Mouse (Mus musculus) thymus, adult 2 months (tissue): ENCODE measurements at regions not wholly inside any gene's neighbourhood (a gene's known extent, or its start where the extent isn't known, plus 50 kb on each side); places are given as distances from the start of the nearest gene placed in this dataset.

Experiments used
- CTCF ChIP-seq: fragments of 200-500 bp; IDR thresholded peaks from 2 replicates; pipeline ENCODE4 v1.5.1; 2012; ENCODE audit warnings: mild to moderate bottlenecking, control low read depth, low read length, moderate library complexity, borderline replicate concordance; ENCODE audit not compliant: control insufficient read depth, poor library complexity, insufficient read depth; ENCODE audit errors: extremely low read depth
- POLR2A ChIP-seq: fragments of 200-500 bp; IDR thresholded peaks from 2 replicates; pipeline ENCODE4 v1.6.1; 2012; ENCODE audit warnings: mild to moderate bottlenecking, low read length, control low read depth, moderate library complexity; ENCODE audit not compliant: control insufficient read depth, poor library complexity, insufficient read depth; ENCODE audit errors: extremely low read depth

DNA sequence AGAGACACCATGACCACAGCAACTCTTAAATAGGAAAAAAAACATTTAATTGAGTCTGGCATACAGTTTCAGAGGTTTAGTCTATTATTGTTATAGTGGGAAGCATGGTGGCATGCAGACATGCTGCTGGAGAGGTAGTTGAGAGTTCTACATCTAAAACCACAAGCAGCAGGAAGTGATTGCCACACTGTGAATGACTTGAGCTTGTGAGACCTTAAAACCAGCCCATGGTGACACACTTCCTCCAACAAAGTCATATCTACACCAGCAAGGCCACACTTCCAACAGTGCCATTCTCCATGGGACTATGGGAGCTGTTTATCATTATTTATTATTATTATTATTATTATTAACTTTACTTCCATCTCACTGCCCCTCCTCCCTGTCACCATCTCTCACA, 67.3 kb downstream of the Ptgs2 start:
- TF ChIP-seq CTCF (no peak), POLR2A (no peak)
